Mouse (Mus musculus): ENCODE data around the gene Prdx5.

Prdx5 gene

DNA sequence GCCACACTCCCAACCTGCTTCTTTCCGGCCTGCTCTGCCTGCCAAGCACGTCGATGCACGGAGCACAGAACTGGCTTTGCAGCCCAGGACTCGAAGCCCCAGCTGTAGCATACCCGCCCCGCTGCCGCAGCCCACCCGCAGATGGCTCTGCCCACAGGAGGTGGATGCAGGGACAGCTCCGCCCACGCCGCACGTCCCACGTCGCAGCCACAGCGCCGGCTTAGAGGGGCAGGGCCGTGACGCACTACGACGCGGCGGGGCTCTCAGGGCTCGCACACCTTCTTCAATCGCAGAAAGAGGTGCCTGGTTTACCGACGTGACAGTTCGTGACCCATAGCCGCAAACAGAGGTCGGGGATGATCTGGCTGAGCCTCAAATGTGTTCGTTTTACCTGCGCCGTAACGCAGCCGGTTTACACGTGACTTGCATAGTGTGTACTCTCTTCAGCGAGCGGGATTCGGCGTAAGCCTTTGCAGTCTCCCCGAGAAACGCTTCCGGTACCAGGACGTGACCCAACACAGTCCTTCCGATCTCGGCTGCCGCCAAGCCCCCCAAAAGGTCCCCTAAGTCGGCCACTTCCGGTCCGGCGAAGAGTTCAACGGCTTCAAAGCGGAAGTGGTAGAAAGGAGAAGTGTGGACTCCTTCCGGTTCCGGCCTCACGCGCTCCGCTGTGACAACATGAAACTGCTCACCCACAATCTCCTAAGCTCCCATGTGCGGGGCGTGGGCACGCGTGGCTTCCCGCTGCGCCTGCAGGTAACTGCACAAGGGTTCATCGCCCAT lies at the start of gene Prdx5, which contains the start of gene Trmt112:
Gene Prdx5 (minus strand): TSS at position 600 of the 783 bp plus-strand sequence.
Gene Trmt112 (plus strand): TSS at position 192 of the 783 bp plus-strand sequence.
- ATAC-seq (ENCODE audit: insufficient number of reproducible peaks, low FRiP score, low TSS enrichment): peak; percentile 74

DNA sequence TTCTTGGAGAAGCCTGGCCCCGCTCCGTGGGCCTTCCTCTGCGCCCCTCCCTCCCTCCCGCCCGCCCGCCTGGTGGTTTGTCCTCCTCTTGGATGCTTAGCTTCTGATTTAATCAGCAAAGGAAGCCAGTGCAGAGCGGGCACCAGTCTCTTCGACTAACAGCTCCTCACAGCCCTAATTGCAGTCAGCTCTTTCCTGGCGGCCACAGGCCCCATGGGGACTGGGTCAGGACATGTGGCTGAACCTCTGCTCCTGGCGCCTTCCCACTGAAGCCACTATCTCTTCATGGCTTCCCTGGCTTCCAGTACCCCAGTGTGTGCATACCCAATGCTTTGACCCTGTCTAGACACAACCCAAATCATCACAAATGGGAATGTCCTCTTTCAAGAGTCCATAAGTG lies 46.6 kb upstream of the Prdx5 start:
- ATAC-seq (ENCODE audit: insufficient number of reproducible peaks, low FRiP score, low TSS enrichment): no peak

DNA sequence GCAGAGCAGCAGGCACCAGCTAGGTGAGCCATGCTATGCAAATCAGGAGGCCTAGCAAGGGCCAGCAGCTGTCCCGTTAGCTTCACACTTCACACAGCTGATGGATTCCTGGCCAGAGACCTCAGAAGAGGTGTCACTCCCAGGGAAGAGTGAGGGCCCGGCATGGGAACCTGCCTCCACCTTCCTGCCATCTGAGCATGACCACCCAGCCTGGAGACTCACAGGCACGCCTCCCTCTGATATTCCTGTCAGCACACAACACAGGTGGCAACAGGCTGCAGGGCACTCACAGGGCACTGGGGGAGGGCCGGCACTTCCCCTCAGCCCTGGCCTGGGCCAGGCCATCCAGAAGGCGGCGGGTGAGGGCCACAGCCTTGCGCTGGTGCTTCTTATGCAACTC lies 45.5 kb upstream of the Prdx5 start:
- no peak for ATAC-seq (ENCODE audit: insufficient number of reproducible peaks, low FRiP score, low TSS enrichment)

DNA sequence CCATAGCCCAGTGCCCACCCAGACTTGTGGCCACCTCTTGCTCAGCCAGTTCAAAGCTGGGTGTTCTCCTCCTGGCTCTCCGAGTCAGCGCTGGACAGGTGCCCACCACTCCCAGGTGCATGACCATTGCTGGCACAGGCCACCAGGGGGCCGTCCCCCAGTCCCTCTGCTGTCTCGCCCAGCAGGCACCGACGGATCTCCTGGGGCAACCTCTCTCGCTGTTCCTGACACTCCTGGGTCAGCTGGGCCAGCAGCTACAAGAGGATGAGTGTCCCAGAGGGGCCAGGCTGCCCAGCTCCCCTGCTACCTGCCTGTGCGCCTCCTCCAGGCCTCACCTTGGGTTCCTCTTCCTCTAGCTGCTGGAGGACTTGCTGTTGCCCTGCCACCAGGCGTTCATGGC lies 44.1 kb upstream of the Prdx5 start:
- ATAC-seq (ENCODE audit: insufficient number of reproducible peaks, low FRiP score, low TSS enrichment): no peak

DNA sequence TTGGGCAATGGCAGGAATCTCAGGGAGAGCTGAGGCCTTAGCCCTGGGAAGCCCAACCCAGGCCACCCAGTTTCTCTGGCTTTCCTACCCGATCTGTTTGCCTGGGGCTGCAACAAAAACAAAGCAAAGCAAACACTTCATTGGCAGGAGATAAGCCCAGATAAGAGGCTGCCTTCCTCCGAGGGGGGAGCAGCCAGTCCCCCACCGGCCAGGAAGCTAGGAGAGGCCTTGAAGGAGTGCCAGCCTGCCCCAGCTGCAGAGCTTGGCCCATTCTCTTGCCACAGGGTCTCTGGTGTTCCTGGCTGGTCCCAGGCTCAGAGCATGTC lies 42.8 kb upstream of the Prdx5 start:
- no peak for ATAC-seq (ENCODE audit: insufficient number of reproducible peaks, low FRiP score, low TSS enrichment)

DNA sequence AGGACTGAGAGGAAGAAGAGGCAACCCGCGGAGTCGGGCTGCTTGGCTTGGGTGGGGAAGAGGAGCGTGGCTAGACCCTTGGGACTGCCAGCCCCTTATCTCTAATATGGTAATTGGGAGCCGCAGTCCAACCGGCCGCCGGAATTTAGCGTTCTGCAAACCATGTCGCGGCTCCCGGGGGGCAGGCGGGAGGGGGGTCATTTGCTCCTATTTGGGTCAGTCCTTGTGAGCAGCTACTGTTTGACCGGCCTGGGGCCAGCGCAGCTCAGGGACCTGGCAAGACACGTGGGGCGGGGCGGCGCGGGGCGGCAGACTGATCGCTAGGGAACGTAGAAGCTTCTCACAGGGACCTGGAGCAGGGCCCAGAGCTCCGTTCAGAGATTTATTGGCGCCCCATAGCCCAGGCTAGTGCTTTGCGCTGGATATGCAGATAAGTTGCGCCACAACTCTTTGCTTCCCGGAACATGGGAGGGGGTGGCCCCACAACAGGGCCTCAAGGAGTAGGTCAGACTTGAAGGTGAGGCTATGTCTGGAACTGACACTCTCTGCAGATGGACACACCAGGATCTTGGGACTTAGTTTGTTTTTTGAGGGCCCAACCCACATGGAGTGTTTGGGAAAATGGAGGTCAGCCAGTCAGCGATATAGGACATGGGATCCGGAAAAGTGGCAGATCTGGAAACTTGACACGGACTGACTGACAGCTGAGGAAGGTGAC lies 42.2 kb upstream of the Prdx5 start:
- 0 out of 2 replicates have a peak, but pooled peaks have one; percentile 19 for ATAC-seq (ENCODE audit: insufficient number of reproducible peaks, low FRiP score, low TSS enrichment)

DNA sequence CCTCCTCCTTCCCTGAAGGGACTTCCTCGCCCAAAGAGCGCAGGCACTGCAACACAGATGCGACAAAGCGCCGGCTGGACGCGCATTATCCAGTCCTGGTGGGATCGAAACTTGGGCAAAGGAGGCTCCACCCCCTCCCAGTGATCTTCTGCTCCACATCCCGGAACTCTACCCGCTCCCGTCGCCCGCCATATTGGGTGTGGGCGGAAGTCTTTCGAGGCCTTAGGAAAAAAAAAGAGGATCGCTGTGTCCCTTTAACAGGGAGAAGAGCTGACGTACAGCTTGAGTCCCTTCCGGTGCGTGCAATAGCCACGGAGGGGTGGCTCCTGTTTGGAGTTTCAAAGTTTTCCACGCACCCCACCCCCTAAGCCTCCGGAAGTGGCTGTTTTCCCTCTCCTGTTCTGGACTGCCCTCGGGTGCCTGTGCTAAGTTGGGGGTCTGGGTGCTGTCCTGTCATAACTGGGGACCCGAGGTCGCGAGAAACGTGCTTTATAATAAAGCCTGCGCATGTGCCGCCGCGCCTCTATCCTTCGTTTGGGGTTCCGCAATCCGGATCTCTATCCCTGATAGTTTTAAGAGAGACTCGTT lies 41.6 kb upstream of the Prdx5 start:
- peak; percentile 77 for ATAC-seq (ENCODE audit: insufficient number of reproducible peaks, low FRiP score, low TSS enrichment)

DNA sequence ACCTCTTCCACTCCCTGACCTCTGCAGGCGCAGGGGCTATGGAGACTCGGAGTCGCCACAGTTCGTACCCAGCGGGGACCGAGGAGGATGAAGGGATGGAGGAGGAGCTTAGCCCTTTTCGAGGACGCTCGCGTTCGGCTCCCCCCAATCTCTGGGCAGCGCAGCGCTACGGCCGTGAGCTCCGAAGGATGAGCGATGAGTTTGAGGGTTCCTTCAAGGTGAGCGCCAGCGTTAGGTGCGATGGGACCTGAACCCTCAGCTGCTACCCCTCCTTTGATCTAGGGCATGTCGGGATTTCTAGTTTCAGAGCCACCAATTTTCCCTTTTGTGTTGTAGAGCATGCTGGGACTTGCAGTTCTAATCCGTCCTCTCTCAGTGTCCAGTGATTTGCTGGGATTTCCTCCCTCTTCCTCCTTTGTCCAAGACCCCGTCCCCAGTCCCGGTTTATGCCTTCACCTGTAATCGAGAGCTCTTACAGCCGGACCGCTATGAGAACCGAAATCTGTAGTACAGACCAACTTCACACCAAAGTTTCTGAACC lies 40.8 kb upstream of the Prdx5 start:
- peak; percentile 16; the same call in 1 of the 2 replicates for ATAC-seq (ENCODE audit: insufficient number of reproducible peaks, low FRiP score, low TSS enrichment)

DNA sequence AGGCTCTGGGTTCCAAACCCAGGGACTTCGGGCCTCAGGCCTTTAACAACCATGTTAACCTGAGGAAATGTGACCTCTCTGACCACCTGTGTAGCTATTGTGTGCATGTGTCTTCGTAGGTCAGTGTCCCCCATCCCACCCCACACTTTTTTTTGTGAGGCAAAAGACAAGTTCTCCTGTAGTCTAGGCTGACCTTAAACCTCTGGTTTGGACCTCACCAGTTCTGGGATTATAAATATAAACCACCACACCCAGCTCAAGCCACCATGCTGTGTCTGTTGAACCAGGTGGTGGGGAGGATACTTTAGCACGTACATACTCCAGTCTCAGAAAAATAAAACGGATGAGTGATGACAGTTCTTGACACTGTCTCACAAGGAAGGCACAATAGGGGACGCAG lies 40.0 kb upstream of the Prdx5 start:
- ATAC-seq (ENCODE audit: insufficient number of reproducible peaks, low FRiP score, low TSS enrichment): no peak

DNA sequence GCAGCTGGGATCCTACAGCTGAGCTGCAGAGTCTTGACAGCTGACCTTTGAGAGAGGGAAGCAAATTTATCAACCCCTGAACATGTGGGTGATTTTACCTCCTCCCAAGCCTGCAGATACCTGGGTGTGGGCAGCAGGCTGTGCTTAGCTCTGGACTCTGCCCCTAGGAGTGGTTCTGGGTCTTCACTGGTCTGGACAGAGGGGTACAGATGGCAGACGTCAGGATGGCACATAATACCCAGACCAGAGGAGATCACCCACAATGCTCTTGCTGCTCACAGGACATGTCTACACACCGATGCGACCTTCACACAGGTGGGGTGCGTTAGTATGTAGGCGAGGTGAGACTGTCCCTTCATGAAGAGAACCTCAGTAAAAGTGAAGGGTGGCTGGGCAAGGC lies 39.6 kb upstream of the Prdx5 start:
- ATAC-seq (ENCODE audit: insufficient number of reproducible peaks, low FRiP score, low TSS enrichment): no peak

DNA sequence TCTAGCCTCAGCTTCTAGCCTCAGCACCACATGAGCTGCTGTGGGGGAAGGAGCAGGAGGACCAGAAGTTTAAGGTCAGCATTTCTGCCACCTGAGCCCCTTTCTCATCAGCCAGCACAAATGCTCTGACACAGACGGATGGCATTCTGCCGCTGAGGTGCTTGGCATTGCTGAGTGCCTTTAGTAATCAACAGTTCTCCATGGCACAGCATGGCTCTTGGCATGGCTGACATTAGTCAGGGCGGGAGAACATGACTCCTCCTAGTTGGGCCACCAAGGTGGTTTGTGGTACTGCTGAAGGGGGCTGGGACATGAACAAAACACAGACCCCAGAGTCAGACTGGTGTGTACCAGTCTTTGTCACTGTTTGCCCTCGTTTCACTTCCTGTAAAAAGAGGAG lies 38.3 kb upstream of the Prdx5 start:
- ATAC-seq (ENCODE audit: insufficient number of reproducible peaks, low FRiP score, low TSS enrichment): no peak

DNA sequence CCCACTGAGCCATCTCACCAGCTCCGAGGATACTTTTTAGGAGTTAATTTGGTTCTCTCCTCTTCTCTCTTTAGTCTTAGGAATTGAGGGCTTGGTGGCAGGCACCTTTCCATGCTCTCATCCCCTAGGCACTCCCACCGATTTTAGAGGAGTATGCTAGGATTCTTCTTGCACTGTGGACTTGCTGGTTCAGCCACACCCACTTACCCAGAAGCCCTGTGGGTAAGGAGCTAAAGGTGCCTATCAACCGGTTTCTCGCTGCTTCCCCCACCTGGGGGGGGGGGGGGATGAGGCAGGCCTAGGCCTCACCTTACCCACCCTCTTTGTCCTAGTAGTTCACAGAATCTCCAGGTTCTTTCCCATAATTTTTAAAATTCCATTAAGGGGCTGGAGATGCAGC lies 37.8 kb upstream of the Prdx5 start:
- ATAC-seq (ENCODE audit: insufficient number of reproducible peaks, low FRiP score, low TSS enrichment): no peak

DNA sequence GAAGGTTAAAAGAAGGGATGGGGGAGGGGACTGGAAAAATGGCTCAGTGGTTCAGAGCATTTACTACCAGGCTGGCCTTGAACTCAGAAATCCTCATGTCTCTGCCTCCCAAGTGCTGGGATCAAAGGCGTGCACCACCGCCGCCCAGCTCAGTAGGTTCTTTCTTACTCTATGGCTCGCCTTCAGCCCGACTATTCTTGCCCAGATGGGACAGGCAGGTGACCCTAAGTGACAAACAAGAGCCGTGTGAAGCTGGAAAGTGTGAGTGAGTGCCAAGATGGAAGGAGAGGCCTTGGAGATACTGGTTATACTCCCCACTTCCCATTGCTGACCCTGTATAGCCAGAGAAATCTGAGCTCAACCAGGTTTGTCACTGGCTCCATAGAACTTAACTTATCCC lies 33.8 kb upstream of the Prdx5 start:
- ATAC-seq (ENCODE audit: insufficient number of reproducible peaks, low FRiP score, low TSS enrichment): no peak

DNA sequence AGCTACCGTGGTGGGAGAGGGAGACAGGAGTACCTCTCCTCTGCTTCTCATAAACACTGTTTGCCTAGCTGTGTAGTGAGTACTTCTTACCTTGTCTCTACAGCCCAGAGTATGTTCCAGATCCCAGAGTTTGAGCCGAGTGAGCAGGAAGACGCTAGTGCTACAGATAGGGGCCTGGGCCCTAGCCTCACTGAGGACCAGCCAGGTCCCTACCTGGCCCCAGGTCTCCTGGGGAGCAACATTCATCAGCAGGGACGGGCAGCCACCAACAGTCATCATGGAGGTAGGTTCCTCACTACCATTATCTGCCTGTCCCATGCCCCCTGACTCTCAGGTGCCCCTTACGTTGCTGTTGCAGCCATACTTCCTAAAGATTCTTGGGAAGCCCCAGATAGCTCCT lies 32.9 kb upstream of the Prdx5 start:
- ATAC-seq (ENCODE audit: insufficient number of reproducible peaks, low FRiP score, low TSS enrichment): no peak

DNA sequence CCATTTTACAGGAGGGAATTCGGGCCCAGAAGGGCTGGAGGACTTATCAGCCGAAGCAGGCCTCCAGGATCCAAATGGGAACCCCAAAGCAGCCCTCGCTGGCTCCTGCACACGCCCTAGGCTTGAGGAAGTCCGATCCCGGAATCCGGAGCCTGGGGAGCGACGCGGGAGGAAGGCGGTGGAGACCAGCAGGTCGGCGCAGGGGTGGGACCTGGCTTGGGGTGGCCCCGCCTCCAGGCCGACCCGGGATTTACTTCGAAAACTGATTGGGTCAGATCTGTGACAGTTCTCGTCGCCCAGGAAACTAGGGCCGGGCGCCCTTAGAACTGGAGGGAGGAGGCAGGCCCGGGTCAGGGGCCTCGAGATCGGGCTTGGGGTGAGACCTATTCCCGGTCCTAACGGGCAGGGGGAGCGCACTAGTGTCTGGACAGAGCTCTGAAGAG lies 32.4 kb upstream of the Prdx5 start, which contains the start of gene Gpr137:
Gene Gpr137 (minus strand): TSS at position 232 of the 443 bp plus-strand sequence.
- ATAC-seq (ENCODE audit: insufficient number of reproducible peaks, low FRiP score, low TSS enrichment): peak; percentile 73

DNA sequence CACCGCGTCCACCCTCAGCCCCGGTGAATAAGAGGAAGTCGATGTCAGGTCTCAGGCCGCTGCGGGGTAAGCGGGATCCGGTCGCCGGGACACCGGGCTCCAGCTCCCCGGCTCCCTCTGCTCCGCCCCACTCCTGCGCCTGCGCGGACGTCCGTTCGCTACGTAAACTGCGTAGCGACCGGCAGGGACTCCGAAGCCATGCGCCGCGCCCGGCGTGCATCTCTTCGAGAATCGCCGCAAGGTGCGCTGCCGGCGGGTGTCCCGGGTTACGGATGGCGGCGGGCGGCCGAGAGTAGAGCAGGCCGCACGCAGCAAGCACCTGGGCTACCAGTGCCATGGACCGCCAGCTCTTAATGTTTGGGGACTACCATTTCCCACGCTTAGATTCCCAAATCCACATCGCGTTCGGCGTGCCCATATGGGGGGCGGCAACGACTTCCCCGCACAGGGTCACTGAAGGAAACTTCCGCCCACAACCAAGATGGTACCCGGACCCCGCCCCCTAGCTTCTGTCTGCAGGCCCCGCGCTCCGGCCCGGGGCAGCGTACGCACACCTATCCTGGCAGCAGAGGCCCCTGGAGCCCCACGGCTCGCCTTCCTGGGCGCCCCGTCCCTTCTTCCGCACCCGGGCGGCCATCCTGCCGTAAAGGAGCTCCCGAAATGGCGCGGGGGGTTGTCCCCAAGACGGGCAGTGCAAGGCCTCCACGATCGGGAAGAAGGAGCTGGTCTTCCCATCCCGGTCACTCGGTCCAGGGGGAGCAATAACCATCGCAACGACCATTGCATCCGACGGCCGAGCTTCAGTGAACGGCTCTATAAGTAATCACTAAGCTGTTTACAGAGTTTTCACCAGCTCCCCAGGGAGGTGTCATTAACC lies 31.7 kb upstream of the Prdx5 start, which contains the start of gene Bad:
Gene Bad (plus strand): TSS at position 490 of the 877 bp plus-strand sequence.
- peak; percentile 70 for ATAC-seq (ENCODE audit: insufficient number of reproducible peaks, low FRiP score, low TSS enrichment)

DNA sequence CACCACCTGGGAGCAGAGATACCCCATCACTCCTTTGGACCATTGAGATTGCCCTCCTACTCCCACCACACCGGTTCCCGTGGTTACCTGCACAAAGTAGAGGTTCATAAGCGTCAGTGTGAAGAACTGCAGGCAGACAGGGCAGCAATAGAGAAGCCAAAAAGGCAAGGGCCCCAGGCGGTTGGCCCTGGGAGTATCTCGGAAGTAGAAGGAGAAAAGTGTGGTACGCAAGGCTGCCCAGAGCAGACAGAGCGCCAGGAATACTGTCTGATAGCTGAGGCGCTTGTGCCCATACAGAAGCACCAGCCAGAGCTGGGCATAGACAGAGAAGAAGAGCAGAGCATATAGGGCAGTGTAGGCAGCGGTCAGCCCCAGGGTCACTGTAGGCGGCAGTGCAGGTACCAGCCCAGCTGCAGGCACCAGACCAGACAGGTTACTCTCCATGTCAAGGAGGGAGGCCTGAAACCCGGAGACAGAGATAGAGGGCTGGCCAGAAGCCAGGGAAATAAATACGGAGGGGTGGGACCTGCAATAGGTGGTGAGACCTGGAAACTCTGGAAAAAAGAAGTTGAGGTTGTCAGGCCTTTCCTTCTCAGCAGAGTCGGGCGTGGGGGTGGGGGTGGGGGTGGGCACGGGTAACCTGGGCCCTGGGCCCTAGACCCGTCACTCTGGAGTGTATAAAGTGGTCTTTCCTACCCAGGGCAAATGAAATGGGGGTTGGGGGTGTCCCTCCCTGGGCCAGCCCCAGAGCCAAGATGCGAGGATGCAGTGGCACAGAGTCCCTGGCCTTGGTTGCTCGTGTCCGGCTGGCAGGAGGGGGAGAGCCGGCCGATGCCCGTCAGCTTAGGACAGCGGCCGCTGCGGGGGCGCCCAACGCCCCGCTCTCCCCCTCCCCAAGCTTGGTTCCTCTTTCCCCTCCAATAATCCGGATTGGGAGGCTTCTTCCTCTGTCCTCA lies 30.8 kb upstream of the Prdx5 start:
- ATAC-seq (ENCODE audit: insufficient number of reproducible peaks, low FRiP score, low TSS enrichment): 0 out of 2 replicates have a peak, but pooled peaks have one; percentile 8

DNA sequence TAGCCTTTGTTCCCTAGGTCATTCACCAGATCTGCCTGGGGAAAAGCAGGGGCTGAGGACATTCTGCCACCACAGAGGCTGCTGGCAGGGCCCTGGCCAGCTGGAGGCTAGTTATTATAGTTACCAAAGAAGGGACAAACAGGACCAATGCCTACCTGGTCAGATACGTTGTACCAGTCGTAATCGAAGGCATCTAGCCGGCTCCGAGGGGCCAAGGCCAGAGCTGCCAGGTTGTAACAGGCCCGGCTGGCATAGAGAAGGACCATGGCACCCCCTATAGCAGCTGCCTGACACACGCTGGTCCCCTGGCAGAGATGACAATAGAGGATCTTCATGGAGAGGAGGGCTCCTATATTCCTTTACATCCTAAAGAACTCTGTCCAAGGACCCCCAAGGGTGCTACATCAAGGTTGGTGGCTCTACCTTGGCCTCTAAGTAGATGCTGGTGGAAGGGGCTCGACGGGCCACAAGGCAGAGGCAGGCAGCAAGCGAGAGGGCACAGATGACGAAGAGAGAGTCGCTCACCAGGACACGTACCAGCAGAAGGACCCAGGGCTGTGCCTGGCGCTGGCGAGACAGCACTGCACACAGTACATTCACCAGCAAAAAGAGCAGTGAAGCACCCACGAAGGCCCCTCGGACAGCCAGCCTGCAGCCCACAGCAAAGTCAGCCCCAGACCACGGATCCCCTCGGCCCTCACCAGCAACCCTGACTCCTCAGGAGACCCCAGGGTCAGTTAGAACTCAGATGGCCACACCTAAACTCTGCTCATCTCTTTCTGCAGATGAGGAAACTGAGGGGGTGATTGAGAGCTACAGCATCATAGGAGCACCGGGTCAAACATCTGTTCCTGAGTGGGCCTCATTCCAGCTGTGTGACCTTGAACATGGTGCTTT lies 29.4 kb upstream of the Prdx5 start:
- ATAC-seq (ENCODE audit: insufficient number of reproducible peaks, low FRiP score, low TSS enrichment): no peak
